Mouse (Mus musculus) spleen, adult 2 months (tissue): ENCODE data around the gene Arhgap23. TPM values are rescaled to one million over a fixed set of nuclear protein-coding genes. Genes with fewer than 3 reads are reported as not detected.
A peak's percentile ranks its signal among the peaks of the same experiment; 100 is the strongest.

ENCODE experiments used
- DNase-seq, 2 experiments: peaks; one replicate each; pipeline versions ENCODE4 v3.0.0 to v3.0.0-alpha.2; 2012 to 2021; ENCODE audit warnings: low spot score in 2 of 2, low read depth in 1 of 2
- H3K27ac ChIP-seq: fragments of 200-500 bp; 2 replicates; pipeline ENCODE4 v1.5.1; 2012; ENCODE audit warnings: low read length, inconsistent platforms; ENCODE audit not compliant: insufficient read depth
- H3K27me3 ChIP-seq: fragments of 200-500 bp; 2 replicates; pipeline ENCODE4 v1.6.1; 2012; ENCODE audit warnings: mild to moderate bottlenecking, moderate library complexity, low read length, inconsistent platforms; ENCODE audit not compliant: control insufficient read depth, insufficient read depth
- H3K36me3 ChIP-seq: fragments of 200-500 bp; 2 replicates; pipeline ENCODE4 v1.6.1; 2012; ENCODE audit warnings: mild to moderate bottlenecking, low read length, inconsistent platforms; ENCODE audit not compliant: control insufficient read depth, insufficient read depth
- H3K4me1 ChIP-seq: fragments of 200-500 bp; 2 replicates; pipeline ENCODE4 v1.6.1; 2011; ENCODE audit warnings: inconsistent platforms; ENCODE audit not compliant: control insufficient read depth, insufficient read depth, insufficient read length
- H3K4me3 ChIP-seq: fragments of 200-500 bp; 2 replicates; pipeline ENCODE4 v1.5.1; 2011; ENCODE audit warnings: mild to moderate bottlenecking, inconsistent platforms; ENCODE audit not compliant: insufficient read depth, insufficient read length; ENCODE audit errors: extremely low read depth
- CTCF ChIP-seq: fragments of 200-500 bp; IDR thresholded peaks from 2 replicates; pipeline ENCODE4 v1.5.1; 2011; ENCODE audit warnings: mild to moderate bottlenecking, inconsistent platforms; ENCODE audit not compliant: insufficient read depth, insufficient read length, insufficient replicate concordance; ENCODE audit errors: extremely low read depth
- POLR2A ChIP-seq: fragments of 200-500 bp; IDR thresholded peaks from 2 replicates; pipeline ENCODE4 v1.6.1; 2011; ENCODE audit warnings: low read depth, low read length, inconsistent platforms
- WGBS: fragments of 180-500 bp; shearing (Covaris S2); methylation state at CpG from one replicate; pipeline ENCODE4 v1.1.7; 2018; 5-methylcytosine and 5-hydroxymethylcytosine counted together
- polyA plus RNA-seq: library from polyadenylated mRNA; depleted of rRNA; stranded (reverse); fragments of >200 nt; gene quantifications from 2 replicates; pipeline ENCODE4 v1.2.3, GENCODE M21; 2012

Arhgap23 gene
- polyA plus RNA-seq, 1 experiment, result 39.7 TPM

DNA sequence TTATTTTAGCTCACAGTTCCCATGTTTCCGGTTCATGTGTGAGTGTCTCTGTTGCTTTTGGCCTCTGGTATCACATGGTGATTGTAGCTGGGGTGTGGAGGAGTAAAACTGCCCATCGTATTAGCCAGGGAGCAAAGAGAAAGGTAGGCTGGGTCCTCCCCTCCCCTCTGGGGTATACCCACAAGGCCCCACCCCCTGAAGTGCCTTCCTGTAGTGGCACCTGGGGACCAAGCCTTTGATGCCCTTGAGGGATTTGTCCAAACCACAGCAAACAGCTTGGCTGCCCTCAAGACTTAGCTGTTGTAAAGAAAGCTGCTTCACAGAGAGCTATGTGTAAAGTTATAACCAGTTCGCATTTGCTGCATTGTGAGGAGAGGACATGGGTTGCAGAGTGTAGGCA, 72.3 kb downstream of the Arhgap23 start:
- Histone ChIP-seq H3K4me3 (no peak overlapping the region), H3K4me1 (no peaks in the 10 kb centered on the region), H3K36me3 (no peaks in the 10 kb centered on the region), H3K27me3 (no peaks in the 10 kb centered on the region), H3K27ac (no peak overlapping the region)
- DNase-seq, result peak in 1 of 2 experiments; percentile 57
- TF ChIP-seq CTCF (no peak), POLR2A (no peak)
- WGBS, result 29% methylated on average over 3 of the region's 3 CpGs

DNA sequence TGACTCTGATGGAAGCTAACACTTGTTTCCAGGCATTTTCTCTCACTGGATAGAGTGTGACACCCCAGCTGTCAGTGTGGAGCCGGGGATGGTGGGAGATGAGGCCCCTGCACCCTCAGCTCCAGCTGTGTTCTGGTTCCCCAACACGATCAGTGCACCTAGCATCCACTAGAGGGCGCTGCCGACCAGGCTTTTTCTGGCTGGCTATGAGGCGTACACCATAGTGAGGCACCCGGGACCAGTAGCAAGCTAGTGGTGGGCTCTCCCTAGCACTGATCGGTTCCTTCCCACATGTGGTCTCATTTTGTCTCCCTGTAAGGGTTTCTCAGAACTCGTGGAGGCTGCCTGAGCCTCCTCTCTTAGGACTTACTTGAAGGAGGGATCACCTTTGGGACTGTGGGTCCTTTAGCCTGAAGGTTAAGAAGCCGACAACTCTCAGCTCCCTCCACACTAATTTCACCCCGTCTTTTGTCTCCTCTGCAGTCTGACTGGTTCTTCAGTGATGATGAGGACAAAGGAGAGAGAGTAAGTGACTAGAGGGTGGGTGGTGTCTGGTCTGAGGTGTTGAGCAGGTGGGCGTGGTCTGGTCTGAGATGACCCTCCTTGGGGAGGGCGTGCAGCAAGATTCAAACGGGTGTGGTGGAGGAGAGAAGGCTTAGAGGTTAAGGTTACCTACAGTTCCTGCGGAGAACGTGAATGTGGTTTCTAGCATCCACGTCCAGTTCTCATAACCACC, 74.4 kb downstream of the Arhgap23 start:
- no peaks in the 10 kb centered on the region for H3K36me3 ChIP-seq
- H3K27ac ChIP-seq, result no peak overlapping the region
- peak; percentile 94; the same call in 1 of the 2 replicates for TF ChIP-seq CTCF
- no peak for TF ChIP-seq POLR2A
- no peak overlapping the region for H3K4me3 ChIP-seq
- H3K4me1 ChIP-seq, result no peaks in the 10 kb centered on the region
- WGBS, result 55% methylated on average over 16 of the region's 16 CpGs
- peak; percentile 41 to 72 for DNase-seq
- H3K27me3 ChIP-seq, result no peaks in the 10 kb centered on the region

- no peak for TF ChIP-seq CTCF
- no peak for TF ChIP-seq POLR2A
- H3K27me3 ChIP-seq, result no peaks in the 10 kb centered on the region
- DNase-seq, result no peak
- no peak overlapping the region for H3K27ac ChIP-seq
- H3K36me3 ChIP-seq, result no peaks in the 10 kb centered on the region
- 95% methylated on average over 10 of the region's 10 CpGs for WGBS
- no peaks in the 10 kb centered on the region for H3K4me1 ChIP-seq
- H3K4me3 ChIP-seq, result no peak overlapping the region
Measured at GRCm38 (mm10) chr11:97491640-97492039, 76.3 kb downstream of the Arhgap23 start.

- no peak for TF ChIP-seq CTCF
- no peak for TF ChIP-seq POLR2A
- Histone ChIP-seq H3K4me3 (no peak overlapping the region), H3K36me3 (no peaks in the 10 kb centered on the region), H3K4me1 (no peaks in the 10 kb centered on the region), H3K27me3 (no peaks in the 10 kb centered on the region), H3K27ac (no peak overlapping the region)
- 88% methylated on average over 3 of the region's 3 CpGs for WGBS
- DNase-seq, result no peak
Measured at GRCm38 (mm10) chr11:97492836-97493235, 77.5 kb downstream of the Arhgap23 start.

- no peak for TF ChIP-seq CTCF
- no peak for TF ChIP-seq POLR2A
- Histone ChIP-seq H3K27me3 (no peaks in the 10 kb centered on the region), H3K27ac (no peak overlapping the region), H3K4me1 (no peaks in the 10 kb centered on the region; the same call in 1 of the 2 replicates), H3K4me3 (no peak overlapping the region), H3K36me3 (no peaks in the 10 kb centered on the region)
- DNase-seq, result no peak
- WGBS, result 99% methylated on average over 4 of the region's 4 CpGs
Measured at GRCm38 (mm10) chr11:97497543-97497942, 82.2 kb downstream of the Arhgap23 start.

DNA sequence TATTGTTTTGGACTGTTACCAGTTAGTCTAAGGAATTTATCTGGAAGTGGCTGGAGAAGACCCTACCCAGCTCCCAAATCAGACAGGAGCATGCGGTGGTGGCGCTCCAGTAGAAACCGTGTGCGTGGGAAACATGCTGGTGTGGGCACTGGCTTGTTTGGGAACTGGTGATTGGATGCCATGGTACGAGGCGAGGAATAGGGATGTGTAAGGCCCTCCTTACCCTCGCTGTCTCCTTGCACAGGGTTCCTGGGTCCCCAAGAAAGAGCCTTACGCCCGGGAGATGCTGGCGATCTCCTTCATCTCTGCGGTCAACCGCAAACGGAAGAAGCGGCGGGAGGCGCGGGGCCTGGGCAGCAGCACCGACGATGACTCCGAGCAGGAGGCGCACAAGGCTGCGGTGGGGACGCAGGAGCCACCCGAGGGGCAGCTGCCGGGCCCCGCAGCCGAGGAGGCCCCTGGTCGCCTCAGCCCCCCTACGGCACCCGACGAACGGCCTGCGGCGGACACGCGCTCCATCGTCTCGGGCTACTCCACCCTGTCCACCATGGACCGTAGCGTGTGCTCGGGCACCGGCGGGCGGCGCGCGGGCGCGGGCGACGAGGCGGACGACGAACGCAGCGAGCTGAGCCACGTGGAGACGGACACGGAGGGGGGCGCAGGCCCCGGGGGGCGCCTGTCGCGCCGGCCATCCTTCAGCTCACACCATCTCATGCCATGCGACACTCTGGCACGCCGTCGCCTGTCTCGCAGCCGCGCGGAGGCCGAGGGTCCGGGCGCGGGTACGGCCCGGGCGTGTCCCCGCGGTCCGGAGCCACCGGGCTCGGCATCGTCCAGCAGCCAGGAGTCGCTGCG, 84.8 kb downstream of the Arhgap23 start, which contains the start of gene 4933428G20Rik:
Gene 4933428G20Rik, minus strand, starts transcription at position 476 of the 855 bp plus-strand sequence.
- DNase-seq, result no peak
- Histone ChIP-seq H3K36me3 (no peaks in the 10 kb centered on the region), H3K4me3 (no peak within 1 kb of the TSS), H3K4me1 (no peaks in the 10 kb centered on the region; the same call in 1 of the 2 replicates), H3K27ac (no peak within 1 kb of the TSS), H3K27me3 (no peaks in the 10 kb centered on the region)
- 96% methylated on average over 88 of the region's 88 CpGs for WGBS
- TF ChIP-seq CTCF (no peak), POLR2A (no peak)
